Mouse (Mus musculus): ENCODE results near the gene Rnf26.
A peak's percentile ranks its signal among the peaks of the same experiment; 100 is the strongest.
"Not testable (repeated sequence)": the region's sequence is repeated elsewhere in the genome, so short reads cannot be mapped to it uniquely, and the experiment has no call there.

Gene Rnf26

DNA sequence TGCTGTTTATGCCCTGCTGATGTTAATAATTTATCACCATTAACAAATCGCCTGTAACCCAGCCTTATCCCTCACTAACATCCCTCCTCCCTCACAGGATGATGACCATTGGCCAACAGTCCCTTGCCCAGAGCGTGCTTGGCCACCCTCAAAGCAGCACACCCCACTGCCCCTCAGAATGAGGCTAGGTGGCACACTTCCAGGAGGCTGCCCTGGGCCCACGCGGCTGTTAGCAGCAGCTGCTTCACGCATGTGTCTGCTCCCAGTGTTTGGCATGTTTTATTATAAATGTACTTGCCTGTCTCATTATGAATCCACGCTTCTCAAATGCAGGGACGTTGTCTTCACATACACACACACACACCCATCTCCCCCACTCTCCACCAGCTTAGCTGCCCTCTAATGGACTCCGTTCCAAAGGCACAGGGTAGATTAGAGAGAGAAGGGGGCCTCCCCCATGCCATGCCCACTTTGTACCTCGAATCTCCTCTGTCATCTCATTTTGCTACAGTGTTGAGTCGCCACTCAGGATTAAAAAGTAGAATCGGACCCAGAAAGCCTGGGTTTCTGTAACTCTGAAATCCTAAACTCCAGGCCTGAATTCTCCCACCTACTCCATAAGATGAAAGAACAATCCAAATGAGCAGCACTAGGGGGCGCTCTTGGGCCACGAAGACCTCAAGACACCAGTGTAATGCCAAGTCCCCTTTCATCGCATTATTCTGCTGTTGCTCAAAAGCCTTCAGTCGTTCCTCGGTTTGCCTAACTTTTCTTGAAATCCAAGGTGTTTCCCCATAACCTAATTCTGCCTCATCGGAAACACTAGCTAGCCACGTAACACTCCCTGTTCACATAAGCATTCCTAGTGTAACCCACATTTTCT lies 12.5 kb upstream of the Rnf26 start:
- peak; percentile 93 for DNase-seq (ENCODE audit: low read depth, low spot score)

GRCm38 (mm10) chr9:44125026-44125425 lies 11.7 kb upstream of the Rnf26 start:
- DNase-seq (ENCODE audit: low read depth, low spot score), result no peak

GRCm38 (mm10) chr9:44124317-44124716 lies 11.0 kb upstream of the Rnf26 start:
- peak; percentile 57 for DNase-seq (ENCODE audit: low read depth, low spot score)

DNA sequence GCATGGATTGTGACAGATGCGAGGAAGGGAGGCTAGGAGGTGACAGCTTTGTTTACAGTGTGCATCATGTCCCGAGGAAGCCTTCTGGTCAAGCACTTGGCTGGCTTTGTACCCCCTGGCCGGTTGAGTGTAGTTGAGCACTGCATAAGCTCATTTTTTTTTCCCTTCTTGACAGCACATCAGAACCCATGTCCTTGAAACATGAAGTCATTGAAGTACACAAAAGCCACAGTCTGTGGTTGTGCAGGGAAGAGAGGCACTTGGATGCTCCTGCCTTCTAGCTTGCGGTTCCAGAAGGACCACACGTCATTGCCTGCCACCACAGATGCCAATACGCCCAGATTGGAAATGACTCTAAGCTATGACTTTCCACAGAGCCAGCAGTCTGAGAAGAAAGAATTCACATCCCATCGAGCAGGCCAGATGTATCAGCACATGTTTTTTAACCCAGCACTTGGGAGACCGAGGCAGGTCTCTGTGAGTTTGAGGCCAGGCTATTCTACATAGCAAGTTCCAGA lies 6.7 kb upstream of the Rnf26 start:
- DNase-seq (ENCODE audit: low read depth, low spot score), result no peak

DNA sequence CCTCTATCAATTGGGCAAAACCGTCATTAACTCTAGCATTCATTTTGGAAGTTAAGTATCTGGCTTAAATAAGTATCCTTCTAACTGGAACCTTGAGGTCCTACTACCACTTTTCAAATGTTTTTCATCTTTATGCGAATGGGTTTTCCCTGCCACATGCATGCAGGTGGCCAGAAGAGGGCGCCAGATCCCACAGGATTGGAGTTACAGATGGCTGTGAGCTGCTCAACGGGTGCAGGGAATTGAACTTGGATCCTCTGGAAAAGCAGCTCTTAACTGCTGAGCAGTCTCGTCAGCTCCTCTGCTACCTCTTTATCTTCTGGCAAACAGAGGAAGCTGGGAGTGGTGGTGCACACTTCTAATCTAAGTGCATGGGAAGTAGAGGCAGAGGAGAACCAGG lies 5.7 kb upstream of the Rnf26 start:
- peak; percentile 79 for DNase-seq (ENCODE audit: low read depth, low spot score)

DNA sequence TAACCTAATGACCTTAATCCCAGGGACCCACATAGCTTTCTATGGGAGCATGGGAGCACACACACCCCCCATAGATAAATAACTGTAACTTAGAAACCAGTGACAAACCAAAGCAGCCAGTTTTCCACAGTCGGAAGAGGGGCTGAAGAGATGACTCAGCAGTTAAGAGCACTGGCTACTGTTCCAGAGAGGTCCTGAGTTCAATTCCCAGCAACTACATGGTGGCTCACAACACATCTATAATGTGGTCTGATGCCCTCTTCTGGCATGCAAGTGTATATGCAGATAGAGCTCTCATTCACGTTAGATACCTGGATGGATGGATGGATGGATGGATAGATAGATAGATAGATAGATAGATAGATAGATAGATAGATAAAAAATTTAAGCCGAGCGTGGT lies 2.9 kb upstream of the Rnf26 start:
- DNase-seq (ENCODE audit: low read depth, low spot score), result peak; percentile 45

GRCm38 (mm10) chr9:44115599-44115998 lies 2.3 kb upstream of the Rnf26 start:
- DNase-seq (ENCODE audit: low read depth, low spot score), result peak; percentile 44

GRCm38 (mm10) chr9:44114453-44114852 lies 1.1 kb upstream of the Rnf26 start:
- DNase-seq (ENCODE audit: low read depth, low spot score), result no peak

DNA sequence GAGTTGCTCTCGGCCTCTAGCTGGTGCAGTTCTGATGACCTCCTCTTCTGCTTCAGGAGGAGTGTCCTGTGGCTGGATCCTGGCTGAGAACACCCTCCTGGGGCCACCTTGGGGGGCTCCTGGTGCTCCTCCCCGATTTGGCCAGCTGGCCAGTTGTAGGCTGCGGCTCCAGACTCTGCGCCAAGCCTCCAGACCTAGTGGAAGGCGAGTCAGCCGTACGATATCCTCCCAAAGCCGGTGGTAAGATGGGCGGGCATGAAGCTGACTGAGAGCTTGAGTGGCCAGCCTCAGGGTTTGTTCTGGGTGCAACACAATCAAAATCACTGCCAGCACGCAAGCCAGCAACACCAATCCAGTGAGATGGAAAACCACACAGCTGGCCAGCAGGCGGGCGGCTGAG lies 1.4 kb downstream of the Rnf26 start:
- not testable (repeated sequence) for DNase-seq (ENCODE audit: low read depth, low spot score)

GRCm38 (mm10) chr9:44109360-44110095 lies 3.8 kb downstream of the Rnf26 start:
- peak; percentile 86 for DNase-seq (ENCODE audit: low read depth, low spot score)

- DNase-seq (ENCODE audit: low read depth, low spot score), result no peak
Observed at GRCm38 (mm10) chr9:44108269-44109055, 4.9 kb downstream of the Rnf26 start.

DNA sequence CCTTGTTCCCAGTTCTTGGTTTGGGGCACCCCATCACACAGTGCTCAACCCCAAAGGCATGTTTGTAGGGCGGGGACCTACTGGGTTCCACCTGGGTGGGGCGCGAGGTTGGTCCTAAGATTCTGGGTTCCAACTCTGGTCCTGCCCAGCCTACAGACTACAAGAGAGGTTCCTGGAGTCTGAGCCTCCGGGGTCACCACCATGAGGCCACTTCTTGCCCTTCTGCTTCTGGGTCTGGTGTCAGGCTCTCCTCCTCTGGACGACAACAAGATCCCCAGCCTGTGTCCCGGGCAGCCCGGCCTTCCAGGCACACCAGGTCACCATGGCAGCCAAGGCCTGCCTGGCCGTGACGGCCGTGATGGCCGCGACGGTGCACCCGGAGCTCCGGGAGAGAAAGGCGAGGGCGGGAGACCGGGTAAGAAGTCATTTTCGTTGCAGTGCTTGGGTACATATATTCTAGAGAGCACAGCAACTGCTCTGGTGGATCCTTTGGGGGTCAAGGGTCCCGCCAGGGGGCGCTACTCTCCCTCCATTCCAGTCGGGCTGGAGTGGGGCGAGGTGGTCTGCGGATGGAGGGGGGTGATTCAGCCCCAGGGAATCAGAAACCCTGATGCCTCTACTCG lies 5.6 kb downstream of the Rnf26 start:
- DNase-seq (ENCODE audit: low read depth, low spot score), result no peak

DNA sequence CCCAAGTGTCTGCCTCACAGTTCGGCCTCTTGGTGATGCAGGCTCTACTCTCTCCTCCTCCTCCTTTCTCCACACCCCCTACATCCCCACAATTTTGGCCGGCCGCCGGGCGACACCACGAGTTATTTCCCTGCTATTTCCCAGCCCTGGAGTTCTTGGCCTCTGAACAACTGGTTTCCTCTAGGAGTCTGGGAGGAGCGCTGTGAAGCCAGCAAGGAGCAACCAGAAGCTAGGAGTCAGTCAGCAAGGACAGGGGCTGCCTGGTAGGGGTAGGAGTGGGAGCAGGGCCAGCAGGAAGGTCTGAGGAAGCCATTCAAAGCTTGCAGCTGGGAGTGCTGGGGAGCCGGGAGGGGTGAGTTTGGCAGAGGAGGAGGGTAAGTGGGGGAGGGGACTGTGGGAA lies 6.2 kb downstream of the Rnf26 start, which contains the start of gene C1qtnf5:
Gene C1qtnf5, plus strand, starts transcription at position 136 of the 400 bp plus-strand sequence.
- no peak for DNase-seq (ENCODE audit: low read depth, low spot score)

GRCm38 (mm10) chr9:44106596-44106995 lies 6.7 kb downstream of the Rnf26 start:
- no peak for DNase-seq (ENCODE audit: low read depth, low spot score)

DNA sequence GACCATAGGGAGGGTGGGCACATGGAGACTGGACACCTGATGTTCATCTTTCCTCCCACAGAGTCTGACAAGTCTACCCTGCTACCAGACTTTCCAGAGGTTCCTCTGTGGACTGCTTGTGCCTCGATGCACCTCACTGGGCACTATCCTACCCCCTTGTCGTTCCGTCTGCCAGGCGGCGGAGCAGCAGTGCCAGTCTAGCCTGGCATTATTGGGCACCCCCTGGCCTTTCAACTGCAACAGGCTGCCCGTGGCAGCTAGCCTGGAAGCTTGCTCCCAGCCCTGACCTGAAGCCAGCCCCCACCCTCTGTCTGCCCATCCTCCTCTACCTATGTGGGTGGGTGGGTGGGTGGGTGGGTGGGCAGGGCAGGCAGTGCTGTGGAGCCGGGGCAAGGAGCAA lies 7.1 kb downstream of the Rnf26 start:
- DNase-seq (ENCODE audit: low read depth, low spot score), result no peak

- peak; percentile 31 for DNase-seq (ENCODE audit: low read depth, low spot score)
Observed at GRCm38 (mm10) chr9:44105781-44106180, 7.5 kb downstream of the Rnf26 start.

GRCm38 (mm10) chr9:44104881-44105280 lies 8.4 kb downstream of the Rnf26 start:
- no peak for DNase-seq (ENCODE audit: low read depth, low spot score)

DNA sequence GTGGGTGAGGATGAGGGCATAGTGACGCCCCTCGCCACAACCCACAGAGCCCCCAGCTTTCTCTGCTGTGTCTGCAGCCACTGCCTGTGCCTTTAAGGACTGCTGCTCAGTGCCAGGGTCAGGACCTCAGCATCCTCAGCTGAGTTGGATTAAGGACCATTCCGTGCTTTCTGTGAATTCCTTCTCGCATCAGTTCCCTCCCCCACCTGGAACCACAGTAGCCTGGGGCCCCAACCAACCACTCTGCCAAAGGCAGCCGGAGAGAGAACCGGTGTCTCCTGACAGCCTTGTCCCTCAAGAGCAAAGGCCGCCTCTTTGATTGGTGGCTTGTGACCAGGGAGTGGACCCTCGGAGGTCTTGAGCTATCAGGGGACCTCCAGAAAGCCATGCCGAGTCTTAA lies 11.8 kb downstream of the Rnf26 start, which contains the start of gene Mfrp:
Gene Mfrp, plus strand, starts transcription at position 240 of the 400 bp plus-strand sequence.
- DNase-seq (ENCODE audit: low read depth, low spot score), result no peak

DNA sequence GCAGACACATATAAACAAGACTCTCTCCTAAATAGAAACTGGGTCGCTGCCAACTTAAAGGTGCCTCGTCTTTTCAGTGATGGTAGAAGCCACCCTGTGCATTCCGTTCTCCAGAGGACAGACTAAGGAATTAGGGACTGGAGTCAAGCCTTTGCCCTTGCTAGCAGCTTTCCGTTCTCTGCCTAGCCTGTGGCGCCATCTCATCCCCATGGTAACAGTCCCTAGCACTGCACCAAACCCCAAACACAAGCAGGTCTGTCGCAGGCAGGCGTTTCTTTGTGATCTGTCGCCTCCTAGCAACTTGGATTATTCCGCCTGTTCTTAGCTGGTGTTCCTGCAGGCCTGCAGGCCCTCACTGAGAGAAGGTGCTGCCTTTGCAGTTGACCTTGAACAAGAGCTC lies 16.8 kb downstream of the Rnf26 start:
- no peak for DNase-seq (ENCODE audit: low read depth, low spot score)

DNA sequence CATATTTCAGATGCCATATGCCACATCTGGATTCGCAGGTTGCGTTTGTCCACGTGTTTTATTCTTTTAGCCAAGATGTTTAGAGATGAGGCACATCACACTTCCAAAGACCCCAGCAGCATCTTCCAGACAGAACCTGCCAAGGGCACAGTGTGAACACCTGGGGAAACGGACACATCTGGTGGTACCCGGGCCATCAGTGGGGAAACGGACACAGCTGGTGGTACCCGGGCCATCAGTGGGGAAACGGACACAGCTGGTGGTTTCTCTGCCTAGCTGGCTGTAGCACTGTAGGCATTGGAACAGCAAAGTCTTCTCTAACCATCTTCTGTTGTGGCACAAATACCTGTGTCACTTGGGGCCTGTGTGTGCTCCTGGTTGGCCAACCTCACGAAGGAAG lies 17.5 kb downstream of the Rnf26 start:
- no peak for DNase-seq (ENCODE audit: low read depth, low spot score)

GRCm38 (mm10) chr9:44094737-44095136 lies 18.6 kb downstream of the Rnf26 start:
- DNase-seq (ENCODE audit: low read depth, low spot score), result no peak

All from CD4-positive, CD25-positive, alpha-beta regulatory T cell, adult 2 months (primary cell).